Mouse (Mus musculus) hindbrain, postnatal 0 days (tissue): Measurements from ENCODE around the gene Tnip2. TPM values are rescaled to one million over a fixed set of nuclear protein-coding genes. Genes with fewer than 3 reads are reported as not detected.

ENCODE experiments used
- ATAC-seq: fragments of 200-750 bp; cut with Nextera tagmentation; 2 replicates; pipeline ENCODE4 v1.8.0; 2017; ENCODE audit warnings: mild to moderate bottlenecking, moderate TSS enrichment, moderate library complexity
- DNase-seq: peaks from one replicate; pipeline ENCODE4 v3.0.0-alpha.2; 2015; ENCODE audit warnings: low spot score
- H3K27ac ChIP-seq: fragments of 300-500 bp; sonication (generic); 2 replicates; pipeline ENCODE4 v1.5.1; 2014; ENCODE audit warnings: mild to moderate bottlenecking
- H3K27me3 ChIP-seq: fragments of 300-500 bp; sonication (generic); 2 replicates; pipeline ENCODE4 v1.6.1; 2014; ENCODE audit warnings: low read length, mixed read lengths; ENCODE audit not compliant: insufficient read depth
- H3K36me3 ChIP-seq: fragments of 300-500 bp; sonication (generic); 2 replicates; pipeline ENCODE4 v1.6.1; 2014; ENCODE audit warnings: low read length, mixed read lengths; ENCODE audit not compliant: insufficient read depth
- H3K4me1 ChIP-seq: fragments of 300-500 bp; sonication (generic); 2 replicates; pipeline ENCODE4 v1.6.1; 2014; ENCODE audit warnings: antibody characterized with exemption, low read length, mixed read lengths; ENCODE audit not compliant: insufficient read depth
- H3K4me2 ChIP-seq: fragments of 300-500 bp; sonication (generic); 2 replicates; pipeline ENCODE4 v1.6.1; 2014; ENCODE audit warnings: low read depth, mild to moderate bottlenecking, low read length, moderate library complexity, mixed read lengths
- H3K4me3 ChIP-seq: fragments of 300-500 bp; sonication (generic); 2 replicates; pipeline ENCODE4 v1.5.1; 2014; ENCODE audit warnings: low read length
- H3K9ac ChIP-seq: fragments of 300-500 bp; sonication (generic); replicated peaks from 2 replicates; pipeline ENCODE4 v1.6.1; 2014; ENCODE audit warnings: mild to moderate bottlenecking, low read length, moderate library complexity, mixed read lengths
- H3K9me3 ChIP-seq: fragments of 300-500 bp; sonication (generic); 2 replicates; pipeline ENCODE4 v1.6.1; 2016; ENCODE audit warnings: low read length, mixed read lengths
- CTCF ChIP-seq: IDR thresholded peaks from 2 replicates; pipeline ENCODE4 v1.5.1; 2016; ENCODE audit warnings: antibody characterized with exemption, control low read depth, low read depth
- WGBS: fragments of 180-500 bp; shearing (Covaris S2); extraction: QIAGEN DNeasy Blood & Tissue Kit; methylation state at CpG from one replicate; pipeline ENCODE4 v1.1.7; 2014; 5-methylcytosine and 5-hydroxymethylcytosine counted together
- polyA plus RNA-seq: library from polyadenylated mRNA; unstranded; fragments of >200 nt; fragmentation: Nextera tagmentation; extraction: Ambion mirVana; gene quantifications from 2 replicates; pipeline ENCODE4 v1.2.1, GENCODE M21; 2015
- total RNA-seq: library from RNA; depleted of rRNA; stranded (reverse); fragments of >200 nt; gene quantifications from 2 replicates; pipeline ENCODE4 v1.2.3, GENCODE M21; 2014

Tnip2 gene
- total and polyA plus RNA-seq, 2 experiments from 2014 or later: 12.8 to 14.5 TPM

DNA sequence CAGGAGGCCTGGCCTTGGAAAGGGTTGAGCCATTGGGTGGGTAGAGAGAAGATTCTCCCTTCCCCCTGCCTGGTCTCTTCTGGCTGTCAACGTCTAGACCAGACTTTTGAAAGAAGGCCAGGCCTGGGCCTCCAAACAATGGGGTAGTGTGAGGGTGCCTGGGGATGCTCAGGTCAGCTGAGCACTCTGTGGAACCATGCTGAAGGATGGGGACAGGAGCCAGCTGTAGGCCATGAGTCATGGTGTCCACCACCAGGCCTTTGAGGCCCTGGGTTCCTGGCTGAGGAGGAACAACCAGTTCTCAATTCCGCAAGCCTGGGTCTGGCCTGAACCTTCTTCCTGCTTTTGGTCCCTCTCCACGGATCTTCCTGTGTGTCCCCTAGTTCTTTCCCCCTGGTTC lies 20.0 kb upstream of the Tnip2 start:
- Histone ChIP-seq H3K4me2 (no peak overlapping the region), H3K9ac (no peak overlapping the region), H3K36me3 (no peaks in the 10 kb centered on the region), H3K27ac (no peak overlapping the region), H3K4me3 (no peak overlapping the region), H3K9me3 (no peaks in the 10 kb centered on the region), H3K27me3 (no peaks in the 10 kb centered on the region), H3K4me1 (no peaks in the 10 kb centered on the region)
- ATAC-seq (0 out of 2 replicates have a peak, but pooled peaks have one; percentile 39), DNase-seq (no peak)
- TF ChIP-seq CTCF: no peak
- WGBS: 64% methylated on average over 3 of the region's 3 CpGs

DNA sequence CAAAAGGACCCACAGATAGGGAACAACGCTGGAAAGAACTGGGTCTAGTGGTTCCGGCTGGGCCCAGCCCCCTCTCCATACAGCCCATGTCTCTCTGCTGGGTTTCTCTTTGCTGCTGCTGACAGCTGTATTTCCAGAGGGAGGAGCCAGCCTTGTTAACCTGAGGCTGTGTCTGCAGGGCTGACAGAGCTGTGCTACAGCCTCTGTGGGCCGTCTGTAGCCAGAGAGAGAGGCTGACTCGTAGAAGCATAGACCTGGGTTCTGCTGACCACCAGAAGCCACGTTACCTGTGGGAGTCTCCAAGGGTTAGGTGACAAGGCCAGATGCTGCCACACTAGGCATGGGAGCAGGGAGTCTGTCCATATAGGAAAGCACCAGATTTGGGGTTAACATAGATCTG lies 19.3 kb upstream of the Tnip2 start:
- Histone ChIP-seq H3K4me1 (no peaks in the 10 kb centered on the region), H3K9ac (no peak overlapping the region), H3K4me2 (no peak overlapping the region), H3K36me3 (no peaks in the 10 kb centered on the region), H3K4me3 (no peak overlapping the region), H3K9me3 (no peaks in the 10 kb centered on the region), H3K27me3 (no peaks in the 10 kb centered on the region), H3K27ac (no peak overlapping the region)
- 74% methylated on average over 5 of the region's 5 CpGs for WGBS
- TF ChIP-seq CTCF: no peak
- ATAC-seq (no peak), DNase-seq (no peak)

DNA sequence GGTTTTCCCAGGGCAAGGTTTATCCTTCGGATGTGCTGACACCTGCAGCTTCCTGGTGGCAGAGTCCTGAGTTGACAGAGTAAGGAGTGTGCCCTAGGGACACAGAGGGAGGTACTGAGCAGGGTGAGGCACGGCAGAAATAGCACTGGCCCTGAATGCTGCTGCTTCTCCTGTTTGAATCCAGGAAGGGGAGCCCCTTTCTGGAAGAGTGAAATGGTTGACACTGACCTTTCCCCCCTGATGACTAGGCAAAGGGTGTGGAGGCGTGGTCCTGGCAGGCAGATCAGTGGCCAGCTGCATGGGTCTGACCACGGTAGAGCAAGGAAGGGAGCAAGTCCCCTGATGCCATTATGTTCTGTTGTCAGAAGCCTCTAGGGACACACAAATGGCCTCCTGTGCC lies 16.9 kb upstream of the Tnip2 start:
- Histone ChIP-seq H3K27me3 (no peaks in the 10 kb centered on the region), H3K27ac (no peak overlapping the region), H3K9me3 (no peaks in the 10 kb centered on the region), H3K9ac (no peak overlapping the region), H3K4me3 (no peak overlapping the region), H3K4me1 (peaks cover 3% of the 10 kb centered on the region; the same call in 1 of the 2 replicates), H3K4me2 (no peak overlapping the region), H3K36me3 (no peaks in the 10 kb centered on the region)
- ATAC-seq (no peak), DNase-seq (no peak)
- 53% methylated on average over 4 of the region's 4 CpGs for WGBS
- no peak for TF ChIP-seq CTCF

DNA sequence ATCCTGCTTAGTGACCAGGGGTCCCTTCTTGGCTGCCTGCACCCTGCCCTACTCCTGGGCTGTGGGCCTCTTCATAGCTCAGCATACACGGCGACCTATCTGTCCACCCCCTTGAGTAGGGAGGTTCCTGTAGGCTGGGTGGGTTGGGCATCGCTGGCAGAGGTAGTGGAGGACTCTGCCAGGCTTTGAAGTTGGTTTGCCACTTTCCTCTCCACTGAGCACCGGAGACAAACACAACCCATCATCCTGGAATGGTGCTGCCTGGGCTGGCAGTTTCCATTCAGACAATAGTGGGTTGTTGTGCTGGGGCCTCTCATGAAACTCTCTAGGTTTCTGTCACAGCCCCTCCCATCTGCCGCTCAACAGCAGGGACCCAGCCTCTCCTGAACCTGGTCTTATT lies 16.3 kb upstream of the Tnip2 start:
- Histone ChIP-seq H3K4me2 (no peak overlapping the region), H3K4me1 (peaks cover 4% of the 10 kb centered on the region; the same call in 1 of the 2 replicates), H3K36me3 (no peaks in the 10 kb centered on the region), H3K27ac (no peak overlapping the region), H3K9me3 (no peaks in the 10 kb centered on the region), H3K27me3 (no peaks in the 10 kb centered on the region), H3K9ac (no peak overlapping the region), H3K4me3 (no peak overlapping the region)
- 59% methylated on average over 5 of the region's 5 CpGs for WGBS
- ATAC-seq (no peak), DNase-seq (no peak)
- TF ChIP-seq CTCF: no peak

DNA sequence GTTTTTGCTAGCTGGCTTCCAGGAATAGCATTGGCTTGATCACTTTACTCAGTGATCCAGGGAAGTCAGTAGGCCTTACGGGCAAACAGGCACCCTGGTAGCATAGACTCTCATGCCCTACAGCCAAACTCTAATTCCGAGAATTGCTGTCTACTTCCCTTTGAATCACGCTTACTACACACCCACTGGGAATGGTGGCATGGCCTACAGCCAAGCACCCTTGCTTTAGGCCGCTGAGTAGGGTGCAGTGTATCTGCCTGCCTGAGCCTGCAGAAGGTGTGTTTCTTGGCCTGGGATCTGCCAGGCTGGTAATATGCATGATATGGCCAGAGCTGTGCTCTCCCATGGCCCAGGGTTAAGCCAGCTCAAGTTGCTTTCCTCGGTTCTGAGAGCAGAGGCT lies 14.9 kb upstream of the Tnip2 start:
- Histone ChIP-seq H3K4me1 (peaks cover 4% of the 10 kb centered on the region; the same call in 1 of the 2 replicates), H3K9ac (no peak overlapping the region), H3K27me3 (no peaks in the 10 kb centered on the region), H3K36me3 (no peaks in the 10 kb centered on the region), H3K9me3 (no peaks in the 10 kb centered on the region), H3K4me3 (no peak overlapping the region), H3K27ac (no peak overlapping the region), H3K4me2 (no peak overlapping the region)
- no peak for TF ChIP-seq CTCF
- 79% methylated on average over 5 of the region's 5 CpGs for WGBS
- DNase-seq (no peak), ATAC-seq (no peak)

DNA sequence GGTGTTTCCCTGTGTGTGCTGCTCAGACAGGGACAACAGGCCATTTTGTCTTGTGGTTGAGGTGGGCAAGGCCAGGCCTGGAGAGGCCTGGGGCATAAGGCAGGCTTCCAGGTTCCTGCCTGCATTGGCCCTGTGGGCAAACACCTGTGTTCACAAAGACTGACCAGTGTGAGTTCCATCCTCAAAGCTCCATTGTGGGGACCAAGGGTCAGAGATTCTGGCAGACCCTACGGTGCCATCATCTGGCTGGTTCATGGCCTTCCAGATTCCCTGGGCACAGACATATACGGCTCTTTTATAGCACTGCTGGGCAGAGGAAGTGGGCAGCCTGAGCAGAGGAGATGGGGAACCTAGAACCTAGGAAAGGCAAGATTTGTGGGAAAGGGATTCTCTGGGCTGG lies 13.6 kb upstream of the Tnip2 start:
- 87% methylated on average over 2 of the region's 2 CpGs for WGBS
- no peak for ATAC-seq

DNA sequence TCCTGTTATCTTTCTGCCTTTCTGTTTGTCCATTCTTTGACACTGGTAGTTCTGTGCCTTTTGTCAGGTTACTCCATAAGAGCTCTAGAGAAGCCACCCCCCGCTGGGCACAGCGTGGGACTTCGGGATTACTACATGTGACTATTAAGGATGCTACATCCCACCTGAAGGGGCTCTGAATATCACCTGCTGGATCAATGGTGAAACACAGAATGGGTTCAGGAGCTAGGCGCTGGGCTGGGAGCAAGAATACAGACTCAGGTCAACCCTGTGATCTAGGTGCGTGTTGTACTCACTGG lies 12.6 kb upstream of the Tnip2 start:
- peak overlapping the region; percentile 85 for H3K4me2 ChIP-seq
- WGBS: 47% methylated on average over 5 of the region's 5 CpGs
- no peak for TF ChIP-seq CTCF
- ATAC-seq (no peak), DNase-seq (no peak)
- H3K9ac ChIP-seq: no peak overlapping the region
- no peaks in the 10 kb centered on the region for H3K27me3 ChIP-seq
- no peaks in the 10 kb centered on the region for H3K36me3 ChIP-seq
- 0 out of 2 replicates have a peak overlapping the region, but pooled peaks have one; percentile 51 for H3K4me3 ChIP-seq
- no peaks in the 10 kb centered on the region for H3K9me3 ChIP-seq
- peaks cover 4% of the 10 kb centered on the region; the same call in 1 of the 2 replicates for H3K4me1 ChIP-seq
- H3K27ac ChIP-seq: no peak overlapping the region

More for the DNA sequence above, 13.6 kb upstream of the Tnip2 start:
- H3K9me3 ChIP-seq: no peaks in the 10 kb centered on the region
- no peak overlapping the region for H3K27ac ChIP-seq
- H3K9ac ChIP-seq: no peak overlapping the region
- H3K36me3 ChIP-seq: no peaks in the 10 kb centered on the region
- H3K4me2 ChIP-seq: no peak overlapping the region
- DNase-seq: no peak
- no peak overlapping the region for H3K4me3 ChIP-seq
- TF ChIP-seq CTCF: no peak
- peaks cover 4% of the 10 kb centered on the region; the same call in 1 of the 2 replicates for H3K4me1 ChIP-seq
- no peaks in the 10 kb centered on the region for H3K27me3 ChIP-seq
